Comparison of ENCODE assay signal across 27 mouse cellular contexts in the genomic region with DNA sequence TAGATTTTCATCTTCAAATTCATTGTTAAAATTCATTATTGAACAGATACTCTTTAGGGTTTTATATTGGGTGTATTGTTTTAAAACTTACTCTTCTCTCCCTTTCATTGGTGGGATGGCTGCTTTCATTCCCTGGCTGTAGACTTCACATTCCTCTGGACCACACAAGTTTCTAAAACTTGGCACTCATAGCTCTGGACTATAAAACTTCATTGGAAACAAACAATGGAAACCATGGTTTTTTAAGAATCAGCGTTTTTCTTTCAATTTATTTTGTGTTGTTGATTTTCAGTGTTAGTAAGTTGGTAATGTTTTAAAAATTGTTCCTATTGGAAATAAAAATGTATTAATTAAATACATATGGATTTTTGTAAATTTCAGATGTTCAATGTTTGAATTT.
DNase-seq lines count a peak whose midpoint lies in the region; ATAC-seq and TF ChIP-seq lines count a peak whose summit lies in the region.
"Had no signal": no experiment of that assay in that cellular context is flagged by ENCODE, and none has a peak within 500 bp of the region (broad histone marks: within the 10 kb centered on the region; RNA-seq: fewer than 3 reads in every experiment).

No protein-coding gene starts in this region.

- TF ChIP-seq CTCF in lung, postnatal 0 days (IDR thresholded peaks at IDR 0.05): no peak

- H3K9me3 ChIP-seq in embryonic facial prominence, embryonic 14.5 days (ENCODE audit: control insufficient read depth, low read length): no peaks in the 10 kb centered on the region
- H3K9me3 ChIP-seq in embryonic facial prominence, embryonic 10.5 days: no peaks in the 10 kb centered on the region
- H3K9me3 ChIP-seq in limb, embryonic 14.5 days (ENCODE audit: control insufficient read depth, low read length): no peaks in the 10 kb centered on the region
- H3K9me3 ChIP-seq in limb, embryonic 10.5 days (replicated peaks): no peaks in the 10 kb centered on the region
- H3K9me3 ChIP-seq in lung, postnatal 0 days (ENCODE audit: low read length): no peaks in the 10 kb centered on the region
- H3K9me3 ChIP-seq: embryonic facial prominence, embryonic 12.5 days; embryonic facial prominence, embryonic 15.5 days; forebrain, embryonic 10.5 days; forebrain, embryonic 12.5 days; G1E had no signal

- no peaks in the 10 kb centered on the region for H3K4me1 ChIP-seq in embryonic facial prominence, embryonic 14.5 days (ENCODE audit: control insufficient read depth, insufficient read depth, low read length)
- no peaks in the 10 kb centered on the region for H3K4me1 ChIP-seq in embryonic facial prominence, embryonic 10.5 days
- no peaks in the 10 kb centered on the region for H3K4me1 ChIP-seq in limb, embryonic 14.5 days (ENCODE audit: control insufficient read depth, insufficient read depth, low read length)
- H3K4me1 ChIP-seq in limb, embryonic 10.5 days: no peaks in the 10 kb centered on the region
- H3K4me1 ChIP-seq in lung, postnatal 0 days (ENCODE audit: insufficient read depth, low read depth, low read length): no peaks in the 10 kb centered on the region
- H3K4me1 ChIP-seq: embryonic facial prominence, embryonic 12.5 days; embryonic facial prominence, embryonic 15.5 days; forebrain, embryonic 10.5 days; forebrain, embryonic 12.5 days had no signal

- no peak overlapping the region for H3K9ac ChIP-seq in embryonic facial prominence, embryonic 14.5 days (ENCODE audit: low read depth, low read length)
- H3K9ac ChIP-seq in limb, embryonic 14.5 days (ENCODE audit: low read depth, low read length, severe bottlenecking): no peak overlapping the region
- H3K9ac ChIP-seq in lung, postnatal 0 days (replicated peaks; ENCODE audit: low read depth): no peak overlapping the region
- H3K9ac ChIP-seq: embryonic facial prominence, embryonic 12.5 days; embryonic facial prominence, embryonic 15.5 days; forebrain, embryonic 12.5 days had no signal

- no peaks in the 10 kb centered on the region for H3K27me3 ChIP-seq in embryonic facial prominence, embryonic 14.5 days (replicated peaks; ENCODE audit: control insufficient read depth, insufficient read depth, low read length)
- no peaks in the 10 kb centered on the region for H3K27me3 ChIP-seq in embryonic facial prominence, embryonic 10.5 days (replicated peaks; ENCODE audit: low read depth, poor library complexity, severe bottlenecking)
- H3K27me3 ChIP-seq in limb, embryonic 14.5 days (ENCODE audit: control insufficient read depth, insufficient read depth, low read length): no peaks in the 10 kb centered on the region
- no peaks in the 10 kb centered on the region for H3K27me3 ChIP-seq in limb, embryonic 10.5 days (ENCODE audit: low read depth, poor library complexity, severe bottlenecking)
- H3K27me3 ChIP-seq in lung, postnatal 0 days (replicated peaks; ENCODE audit: insufficient read depth, low read length): no peaks in the 10 kb centered on the region
- H3K27me3 ChIP-seq: CH12.LX; embryonic facial prominence, embryonic 12.5 days; embryonic facial prominence, embryonic 15.5 days; forebrain, embryonic 12.5 days had no signal

- H3K27ac ChIP-seq in embryonic facial prominence, embryonic 14.5 days (replicated peaks; ENCODE audit: low read depth, low read length): no peak overlapping the region
- H3K27ac ChIP-seq in embryonic facial prominence, embryonic 10.5 days (replicated peaks): no peak overlapping the region
- H3K27ac ChIP-seq in limb, embryonic 14.5 days (replicated peaks; ENCODE audit: low read depth, low read length): no peak overlapping the region
- H3K27ac ChIP-seq in limb, embryonic 10.5 days: no peak overlapping the region
- H3K27ac ChIP-seq in lung, postnatal 0 days (ENCODE audit: low read length): no peak overlapping the region
- H3K27ac ChIP-seq: embryonic facial prominence, embryonic 12.5 days; embryonic facial prominence, embryonic 15.5 days; forebrain, embryonic 10.5 days; forebrain, embryonic 12.5 days had no signal

- H3K36me3 ChIP-seq in embryonic facial prominence, embryonic 14.5 days (ENCODE audit: control insufficient read depth, insufficient read depth, low read length): no peaks in the 10 kb centered on the region
- no peaks in the 10 kb centered on the region for H3K36me3 ChIP-seq in embryonic facial prominence, embryonic 10.5 days (replicated peaks)
- H3K36me3 ChIP-seq in limb, embryonic 14.5 days (ENCODE audit: control insufficient read depth, insufficient read depth, low read length): no peaks in the 10 kb centered on the region
- H3K36me3 ChIP-seq in limb, embryonic 10.5 days: no peaks in the 10 kb centered on the region
- no peaks in the 10 kb centered on the region for H3K36me3 ChIP-seq in lung, postnatal 0 days (ENCODE audit: insufficient read depth, low read length)
- H3K36me3 ChIP-seq: embryonic facial prominence, embryonic 12.5 days; embryonic facial prominence, embryonic 15.5 days; forebrain, embryonic 10.5 days; forebrain, embryonic 12.5 days; G1E had no signal

- peak; percentile 32 for DNase-seq in embryonic facial prominence, embryonic 14.5 days (ENCODE audit: low spot score)
- no peak for DNase-seq in embryonic facial prominence, embryonic 10.5 days (ENCODE audit: low spot score)
- peak; percentile 52 for DNase-seq in limb, embryonic 14.5 days (ENCODE audit: low spot score)
- no peak for DNase-seq in limb, embryonic 10.5 days (ENCODE audit: low spot score)
- peak; percentile 28 for DNase-seq in lung, postnatal 0 days (ENCODE audit: low spot score)
- no peak for DNase-seq in lung, postnatal 10 days
- DNase-seq: adrenal gland, adult 2 months; adrenal gland, postnatal 10 days; adrenal gland, postnatal 25 days; B cell, adult 2 months; cerebellum, adult 11 months; cerebellum, adult 18-20 months; cerebellum, adult 8-10 months; cerebellum, adult 9-11 months; cerebellum, postnatal 14 days; cerebellum, postnatal 36 days; embryo, embryonic 11 days had no signal

- no peak for ATAC-seq in embryonic facial prominence, embryonic 14.5 days (ENCODE audit: low read depth)
- ATAC-seq in limb, embryonic 14.5 days (ENCODE audit: low FRiP score, low read depth): no peak
- ATAC-seq in lung, postnatal 0 days: no peak
- ATAC-seq: CD4-positive, CD25-positive, alpha-beta regulatory T cell, adult 4 months; forebrain, embryonic 14.5 days; forebrain, embryonic 16.5 days had no signal

- H3K4me2 ChIP-seq in embryonic facial prominence, embryonic 14.5 days (ENCODE audit: low read depth, low read length): no peak overlapping the region
- H3K4me2 ChIP-seq in limb, embryonic 14.5 days (replicated peaks; ENCODE audit: low read depth, low read length, severe bottlenecking): no peak overlapping the region
- no peak overlapping the region for H3K4me2 ChIP-seq in lung, postnatal 0 days (replicated peaks; ENCODE audit: low read depth, low read length)
- H3K4me2 ChIP-seq: embryonic facial prominence, embryonic 12.5 days; embryonic facial prominence, embryonic 15.5 days; forebrain, embryonic 12.5 days had no signal

- no peak for TF ChIP-seq EP300 in lung, postnatal 0 days (IDR thresholded peaks at IDR 0.05)

- TF ChIP-seq POLR2A in limb, embryonic 14.5 days (IDR thresholded peaks at IDR 0.05; ENCODE audit: borderline replicate concordance, extremely low read depth, insufficient read depth, insufficient read length): no peak

- no peak overlapping the region for H3K4me3 ChIP-seq in embryonic facial prominence, embryonic 14.5 days (ENCODE audit: low read depth, low read length)
- H3K4me3 ChIP-seq in embryonic facial prominence, embryonic 10.5 days: no peak overlapping the region
- no peak overlapping the region for H3K4me3 ChIP-seq in limb, embryonic 14.5 days (replicated peaks; ENCODE audit: low read length)
- no peak overlapping the region for H3K4me3 ChIP-seq in limb, embryonic 10.5 days
- H3K4me3 ChIP-seq in lung, postnatal 0 days (ENCODE audit: low read depth, low read length): no peak overlapping the region
- H3K4me3 ChIP-seq: embryonic facial prominence, embryonic 12.5 days; embryonic facial prominence, embryonic 15.5 days; erythroblast, embryonic 14.5 days; forebrain, embryonic 10.5 days; forebrain, embryonic 12.5 days had no signal

- WGBS in embryonic facial prominence, embryonic 14.5 days: 78% methylated on average over 1 of the region's 1 CpGs
- WGBS in embryonic facial prominence, embryonic 10.5 days: 86% methylated on average over 1 of the region's 1 CpGs
- 52% methylated on average over 1 of the region's 1 CpGs for WGBS in limb, embryonic 14.5 days
- 80% methylated on average over 1 of the region's 1 CpGs for WGBS in limb, embryonic 10.5 days
- 70% methylated on average over 1 of the region's 1 CpGs for WGBS in lung, postnatal 0 days

Comparison
In these comparisons a context has a peak if more than half of its experiments do, and no peak if none do; other contexts are left out.
1. DNase-seq: peak in embryonic facial prominence, embryonic 14.5 days (single experiment), limb, embryonic 14.5 days (single experiment) and lung, postnatal 0 days (single experiment); none in embryonic facial prominence, embryonic 10.5 days (single experiment), limb, embryonic 10.5 days (single experiment) and lung, postnatal 10 days (single experiment).